Mouse (Mus musculus) hindbrain, embryonic 14.5 days (tissue): ENCODE measurements around the gene Npc2. TPM values are rescaled to one million over a fixed set of nuclear protein-coding genes. Genes with fewer than 3 reads are reported as not detected.

Experiments used
- ATAC-seq: fragments of 200-750 bp; cut with Nextera tagmentation; 2 replicates; pipeline ENCODE4 v1.8.0; 2017; ENCODE audit warnings: moderate number of reproducible peaks, mild to moderate bottlenecking, moderate TSS enrichment, moderate library complexity; ENCODE audit not compliant: low FRiP score
- DNase-seq: peaks from one replicate; pipeline ENCODE4 v3.0.0-alpha.2; 2015; ENCODE audit warnings: low spot score
- H3K27ac ChIP-seq: fragments of 300-500 bp; sonication (generic); 2 replicates; pipeline ENCODE4 v1.5.1; 2014; ENCODE audit warnings: mild to moderate bottlenecking, moderate library complexity
- H3K27me3 ChIP-seq: fragments of 300-500 bp; sonication (generic); 2 replicates; pipeline ENCODE4 v1.6.1; 2014; ENCODE audit warnings: mild to moderate bottlenecking, low read length, mixed read lengths; ENCODE audit not compliant: control insufficient read depth, insufficient read depth
- H3K36me3 ChIP-seq: fragments of 300-500 bp; sonication (generic); replicated peaks from 2 replicates; pipeline ENCODE4 v1.6.1; 2014; ENCODE audit not compliant: control insufficient read depth, insufficient read depth
- H3K4me1 ChIP-seq: fragments of 300-500 bp; sonication (generic); replicated peaks from 2 replicates; pipeline ENCODE4 v1.6.1; 2014; ENCODE audit warnings: antibody characterized with exemption, low read length, mixed read lengths; ENCODE audit not compliant: control insufficient read depth, insufficient read depth
- H3K4me2 ChIP-seq: fragments of 300-500 bp; sonication (generic); replicated peaks from 2 replicates; pipeline ENCODE4 v1.6.1; 2014; ENCODE audit warnings: mild to moderate bottlenecking, moderate library complexity
- H3K4me3 ChIP-seq: fragments of 300-500 bp; sonication (generic); replicated peaks from 2 replicates; pipeline ENCODE4 v1.5.1; 2014; ENCODE audit warnings: mild to moderate bottlenecking, low read length
- H3K9ac ChIP-seq: fragments of 300-500 bp; sonication (generic); 2 replicates; pipeline ENCODE4 v1.6.1; 2014
- H3K9me3 ChIP-seq: fragments of 300-500 bp; sonication (generic); 2 replicates; pipeline ENCODE4 v1.6.1; 2016; ENCODE audit warnings: low read length; ENCODE audit not compliant: control insufficient read depth
- WGBS: fragments of 180-500 bp; shearing (Covaris S2); extraction: QIAGEN DNeasy Blood & Tissue Kit; methylation state at CpG from one replicate; pipeline ENCODE4 v1.1.7; 2014; 5-methylcytosine and 5-hydroxymethylcytosine counted together
- polyA plus RNA-seq: library from polyadenylated mRNA; unstranded; fragments of >200 nt; fragmentation: Nextera tagmentation; extraction: Ambion mirVana; gene quantifications from 2 replicates; pipeline ENCODE4 v1.2.1, GENCODE M21; 2014

Npc2 gene
- polyA plus RNA-seq: 51.6 and 54.3 TPM in 2 replicates

- peak within 1 kb of the TSS; percentile 78 for H3K4me2 ChIP-seq
- ATAC-seq: peak; percentile 98
- peaks cover 30% of the 10 kb centered on the region for H3K4me1 ChIP-seq
- H3K27ac ChIP-seq: peak within 1 kb of the TSS; percentile 90
- peak within 1 kb of the TSS; percentile 76 for H3K9ac ChIP-seq
- H3K4me3 ChIP-seq: peak within 1 kb of the TSS; percentile 63
- no peaks in the 10 kb centered on the region for H3K27me3 ChIP-seq
- H3K36me3 ChIP-seq: 0 out of 2 replicates have a peak, but pooled peaks cover 5% of the 10 kb centered on the region
- DNase-seq: peak; percentile 99
- H3K9me3 ChIP-seq: no peaks in the 10 kb centered on the region
- WGBS: under 1% methylated on average over 50 of the region's 50 CpGs
Measured at GRCm38 (mm10) chr12:84772726-84773441, at the start of gene Npc2, which contains the start of gene Isca2. Gene Npc2 (minus strand): TSS chr12:84773152. Gene Isca2 (plus strand): TSS chr12:84773251.

GRCm38 (mm10) chr12:84819236-84820168, 46.5 kb upstream of the Npc2 start:
- Histone ChIP-seq H3K27ac (no peak overlapping the region), H3K9ac (no peak overlapping the region), H3K9me3 (no peaks in the 10 kb centered on the region), H3K27me3 (no peaks in the 10 kb centered on the region), H3K4me2 (no peak overlapping the region), H3K36me3 (no peaks in the 10 kb centered on the region), H3K4me1 (no peaks in the 10 kb centered on the region), H3K4me3 (no peak overlapping the region)
- 84% methylated on average over 13 of the region's 13 CpGs for WGBS
- DNase-seq (no peak), ATAC-seq (no peak)

- H3K4me3 ChIP-seq: no peak overlapping the region
- ATAC-seq (no peak), DNase-seq (no peak)
- no peaks in the 10 kb centered on the region for H3K36me3 ChIP-seq
- no peak overlapping the region for H3K9ac ChIP-seq
- no peaks in the 10 kb centered on the region for H3K9me3 ChIP-seq
- H3K27me3 ChIP-seq: no peaks in the 10 kb centered on the region
- no peaks in the 10 kb centered on the region for H3K4me1 ChIP-seq
- no peak overlapping the region for H3K4me2 ChIP-seq
- H3K27ac ChIP-seq: no peak overlapping the region
- 64% methylated on average over 4 of the region's 4 CpGs for WGBS
Measured at GRCm38 (mm10) chr12:84818496-84818895, 45.5 kb upstream of the Npc2 start.

- Histone ChIP-seq H3K27ac (no peak overlapping the region), H3K9me3 (no peaks in the 10 kb centered on the region), H3K4me2 (no peak overlapping the region), H3K27me3 (no peaks in the 10 kb centered on the region), H3K9ac (no peak overlapping the region), H3K36me3 (no peaks in the 10 kb centered on the region), H3K4me3 (no peak overlapping the region), H3K4me1 (no peaks in the 10 kb centered on the region)
- ATAC-seq (no peak), DNase-seq (no peak)
- 83% methylated on average over 3 of the region's 3 CpGs for WGBS
Measured at GRCm38 (mm10) chr12:84814663-84815325, 41.8 kb upstream of the Npc2 start.

GRCm38 (mm10) chr12:84813773-84814172, 40.8 kb upstream of the Npc2 start:
- no peaks in the 10 kb centered on the region for H3K9me3 ChIP-seq
- no peak for ATAC-seq
- 46% methylated on average over 7 of the region's 7 CpGs for WGBS

GRCm38 (mm10) chr12:84812004-84812403, 39.1 kb upstream of the Npc2 start:
- no peak overlapping the region for H3K27ac ChIP-seq
- DNase-seq (no peak), ATAC-seq (no peak)
- H3K4me3 ChIP-seq: no peak overlapping the region
- H3K9ac ChIP-seq: no peak overlapping the region
- H3K36me3 ChIP-seq: no peaks in the 10 kb centered on the region
- H3K4me1 ChIP-seq: no peaks in the 10 kb centered on the region
- H3K27me3 ChIP-seq: no peaks in the 10 kb centered on the region
- H3K4me2 ChIP-seq: no peak overlapping the region
- WGBS: 68% methylated on average over 3 of the region's 3 CpGs
- no peaks in the 10 kb centered on the region for H3K9me3 ChIP-seq

More at GRCm38 (mm10) chr12:84813773-84814172, 40.8 kb upstream of the Npc2 start:
- no peak overlapping the region for H3K9ac ChIP-seq
- no peaks in the 10 kb centered on the region for H3K36me3 ChIP-seq
- no peak overlapping the region for H3K4me3 ChIP-seq
- DNase-seq: no peak
- H3K27ac ChIP-seq: no peak overlapping the region
- H3K4me1 ChIP-seq: no peaks in the 10 kb centered on the region
- H3K27me3 ChIP-seq: no peaks in the 10 kb centered on the region
- no peak overlapping the region for H3K4me2 ChIP-seq

GRCm38 (mm10) chr12:84811510-84811909, 38.6 kb upstream of the Npc2 start:
- Histone ChIP-seq H3K4me3 (no peak overlapping the region), H3K9me3 (no peaks in the 10 kb centered on the region), H3K9ac (no peak overlapping the region), H3K27ac (no peak overlapping the region), H3K27me3 (no peaks in the 10 kb centered on the region), H3K36me3 (no peaks in the 10 kb centered on the region), H3K4me2 (no peak overlapping the region), H3K4me1 (no peaks in the 10 kb centered on the region)
- 62% methylated on average over 4 of the region's 4 CpGs for WGBS
- no peak for DNase-seq
- ATAC-seq: no peak

- Histone ChIP-seq H3K27me3 (no peaks in the 10 kb centered on the region), H3K4me1 (no peaks in the 10 kb centered on the region), H3K9me3 (no peaks in the 10 kb centered on the region), H3K27ac (no peak overlapping the region), H3K4me2 (no peak overlapping the region), H3K9ac (no peak overlapping the region), H3K36me3 (no peaks in the 10 kb centered on the region), H3K4me3 (no peak overlapping the region)
- whole genome bisulfite sequencing: 78% methylated on average over 1 of the region's 1 CpGs
- DNase-seq: no peak
- ATAC-seq: no peak
Measured at GRCm38 (mm10) chr12:84810810-84811209, 37.9 kb upstream of the Npc2 start.

- whole genome bisulfite sequencing: 86% methylated on average over 6 of the region's 6 CpGs
- H3K27me3 ChIP-seq: no peaks in the 10 kb centered on the region
- ATAC-seq: no peak
- no peaks in the 10 kb centered on the region for H3K9me3 ChIP-seq
- H3K4me1 ChIP-seq: no peaks in the 10 kb centered on the region
- no peak overlapping the region for H3K27ac ChIP-seq
- DNase-seq: no peak
- no peak overlapping the region for H3K9ac ChIP-seq
- H3K4me3 ChIP-seq: no peak overlapping the region
- H3K4me2 ChIP-seq: no peak overlapping the region
- no peaks in the 10 kb centered on the region for H3K36me3 ChIP-seq
Measured at GRCm38 (mm10) chr12:84809033-84809432, 36.1 kb upstream of the Npc2 start.
